Mouse (Mus musculus) kidney, embryonic 16.5 days (tissue): ENCODE results near the gene Pla2g7. TPM values are rescaled to one million over a fixed set of nuclear protein-coding genes. Genes with fewer than 3 reads are reported as not detected.
"Not testable (repeated sequence)": the region's sequence is repeated elsewhere in the genome, so short reads cannot be mapped to it uniquely, and the experiment has no call there.

Source experiments
- ATAC-seq: fragments of 200-750 bp; cut with Nextera tagmentation; 2 replicates; pipeline ENCODE4 v1.8.0; 2017; ENCODE audit warnings: moderate TSS enrichment; ENCODE audit not compliant: low FRiP score, low TSS enrichment
- H3K27ac ChIP-seq: fragments of 300-500 bp; sonication (generic); 2 replicates; pipeline ENCODE4 v1.5.1; 2014; ENCODE audit warnings: low read length
- H3K27me3 ChIP-seq: fragments of 300-500 bp; sonication (generic); 2 replicates; pipeline ENCODE4 v1.6.1; 2014; ENCODE audit warnings: low read length, control low read depth, mixed read lengths; ENCODE audit not compliant: insufficient read depth
- H3K36me3 ChIP-seq: fragments of 300-500 bp; sonication (generic); 2 replicates; pipeline ENCODE4 v1.6.1; 2014; ENCODE audit warnings: low read length, control low read depth, mixed read lengths; ENCODE audit not compliant: insufficient read depth
- H3K4me1 ChIP-seq: fragments of 300-500 bp; sonication (generic); 2 replicates; pipeline ENCODE4 v1.6.1; 2014; ENCODE audit warnings: low read length, control low read depth, mixed read lengths; ENCODE audit not compliant: insufficient read depth
- H3K4me2 ChIP-seq: fragments of 300-500 bp; sonication (generic); replicated peaks from 2 replicates; pipeline ENCODE4 v1.6.1; 2014; ENCODE audit warnings: low read depth, low read length
- H3K4me3 ChIP-seq: fragments of 300-500 bp; sonication (generic); 2 replicates; pipeline ENCODE4 v1.5.1; 2014; ENCODE audit warnings: mild to moderate bottlenecking, low read length
- H3K9ac ChIP-seq: fragments of 300-500 bp; sonication (generic); replicated peaks from 2 replicates; pipeline ENCODE4 v1.6.1; 2014; ENCODE audit warnings: low read length
- H3K9me3 ChIP-seq: fragments of 300-500 bp; sonication (generic); 2 replicates; pipeline ENCODE4 v1.6.1; 2016; ENCODE audit warnings: low read length, control low read depth
- WGBS: fragments of 180-500 bp; shearing (Covaris S2); extraction: QIAGEN DNeasy Blood & Tissue Kit; methylation state at CpG from one replicate; pipeline ENCODE4 v1.1.7; 2014; 5-methylcytosine and 5-hydroxymethylcytosine counted together
- polyA plus RNA-seq: library from polyadenylated mRNA; unstranded; fragments of >200 nt; fragmentation: Nextera tagmentation; extraction: Ambion mirVana; gene quantifications from 2 replicates; pipeline ENCODE4 v1.2.1, GENCODE M21; 2015

The Pla2g7 gene
- 75.4 and 76.4 TPM in 2 replicates for polyA plus RNA-seq

GRCm38 (mm10) chr17:43567992-43568888, at the start of gene Pla2g7:
Pla2g7 (plus strand) TSS chr17:43568098.
- H3K4me1 ChIP-seq, result peaks cover 18% of the 10 kb centered on the region; the same call in 1 of the 2 replicates
- H3K9ac ChIP-seq, result peak within 1 kb of the TSS; percentile 70
- H3K4me2 ChIP-seq, result peak within 1 kb of the TSS; percentile 85
- no peaks in the 10 kb centered on the region for H3K27me3 ChIP-seq
- under 1% methylated on average over 34 of the region's 34 CpGs for WGBS
- peak within 1 kb of the TSS; percentile 93 for H3K27ac ChIP-seq
- H3K9me3 ChIP-seq, result no peaks in the 10 kb centered on the region
- no peaks in the 10 kb centered on the region for H3K36me3 ChIP-seq
- peak within 1 kb of the TSS; percentile 54 for H3K4me3 ChIP-seq
- peak; percentile 98 for ATAC-seq

GRCm38 (mm10) chr17:43518644-43519409, 49.1 kb upstream of the Pla2g7 start:
- Histone ChIP-seq H3K9me3 (peaks cover 7% of the 10 kb centered on the region), H3K27ac (no peak overlapping the region), H3K9ac (no peak overlapping the region), H3K4me1 (0 out of 2 replicates have a peak, but pooled peaks cover 3% of the 10 kb centered on the region), H3K4me3 (no peak overlapping the region), H3K27me3 (no peaks in the 10 kb centered on the region), H3K4me2 (0 out of 2 replicates have a peak overlapping the region, but pooled peaks have one; percentile 25), H3K36me3 (no peaks in the 10 kb centered on the region)
- peak; percentile 78 for ATAC-seq
- WGBS, result 31% methylated on average over 18 of the region's 18 CpGs

DNA sequence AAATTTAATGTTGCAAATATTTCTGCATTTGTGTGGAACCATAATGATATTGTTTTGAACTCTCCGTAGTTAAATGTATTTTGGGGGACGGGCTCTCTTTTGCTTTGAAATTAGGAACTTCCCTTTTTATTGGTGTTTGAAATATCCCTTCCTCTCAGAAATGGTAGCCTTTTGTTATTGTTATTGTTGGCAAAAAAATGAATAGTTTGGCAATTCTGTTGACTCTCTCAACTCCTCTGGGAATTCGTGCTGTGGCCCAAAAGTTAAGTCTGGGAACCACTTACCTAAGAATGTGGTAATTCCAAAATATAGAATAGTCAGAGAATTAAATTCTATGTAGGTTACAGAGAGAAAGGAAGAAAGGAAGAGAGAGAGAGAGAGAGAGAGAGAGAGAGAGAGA, 47.7 kb upstream of the Pla2g7 start:
- Histone ChIP-seq H3K4me2 (no peak overlapping the region), H3K4me1 (0 out of 2 replicates have a peak, but pooled peaks cover 3% of the 10 kb centered on the region), H3K27ac (no peak overlapping the region), H3K27me3 (no peaks in the 10 kb centered on the region), H3K4me3 (no peak overlapping the region), H3K9me3 (no peaks in the 10 kb centered on the region), H3K9ac (no peak overlapping the region), H3K36me3 (no peaks in the 10 kb centered on the region)
- WGBS, result 63% methylated on average over 3 of the region's 3 CpGs
- ATAC-seq, result no peak

- Histone ChIP-seq H3K4me2 (no peak overlapping the region), H3K27me3 (no peaks in the 10 kb centered on the region), H3K9me3 (no peaks in the 10 kb centered on the region), H3K9ac (no peak overlapping the region), H3K4me1 (peaks cover 11% of the 10 kb centered on the region), H3K4me3 (no peak overlapping the region), H3K27ac (no peak overlapping the region), H3K36me3 (no peaks in the 10 kb centered on the region)
- WGBS, result 90% methylated on average over 2 of the region's 2 CpGs
- no peak for ATAC-seq
Observed at GRCm38 (mm10) chr17:43530507-43530906, 37.4 kb upstream of the Pla2g7 start.

DNA sequence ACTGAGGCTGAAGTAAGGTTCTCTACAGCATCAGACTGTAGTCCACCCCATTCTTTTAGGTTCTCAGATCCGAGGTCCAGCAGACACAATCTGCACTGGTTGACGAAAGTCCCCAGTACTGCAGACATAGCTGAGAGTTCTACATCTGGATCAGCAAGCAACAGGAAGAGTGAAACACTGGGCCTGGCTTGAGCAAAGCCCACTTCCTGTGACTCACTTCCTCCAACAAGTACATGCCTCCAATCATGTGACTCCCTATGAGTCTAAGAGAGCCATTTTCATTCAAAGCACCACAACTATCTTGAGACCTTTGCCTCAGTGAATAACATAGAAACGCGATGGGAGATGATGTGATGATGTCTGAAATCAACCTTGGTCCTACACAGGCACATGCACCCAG, 36.7 kb upstream of the Pla2g7 start:
- no peak overlapping the region for H3K27ac ChIP-seq
- peaks cover 11% of the 10 kb centered on the region for H3K4me1 ChIP-seq
- no peaks in the 10 kb centered on the region for H3K27me3 ChIP-seq
- no peak overlapping the region for H3K4me2 ChIP-seq
- 94% methylated on average over 4 of the region's 4 CpGs for WGBS
- H3K36me3 ChIP-seq, result no peaks in the 10 kb centered on the region
- H3K4me3 ChIP-seq, result no peak overlapping the region
- ATAC-seq, result no peak
- no peak overlapping the region for H3K9ac ChIP-seq
- no peaks in the 10 kb centered on the region for H3K9me3 ChIP-seq

DNA sequence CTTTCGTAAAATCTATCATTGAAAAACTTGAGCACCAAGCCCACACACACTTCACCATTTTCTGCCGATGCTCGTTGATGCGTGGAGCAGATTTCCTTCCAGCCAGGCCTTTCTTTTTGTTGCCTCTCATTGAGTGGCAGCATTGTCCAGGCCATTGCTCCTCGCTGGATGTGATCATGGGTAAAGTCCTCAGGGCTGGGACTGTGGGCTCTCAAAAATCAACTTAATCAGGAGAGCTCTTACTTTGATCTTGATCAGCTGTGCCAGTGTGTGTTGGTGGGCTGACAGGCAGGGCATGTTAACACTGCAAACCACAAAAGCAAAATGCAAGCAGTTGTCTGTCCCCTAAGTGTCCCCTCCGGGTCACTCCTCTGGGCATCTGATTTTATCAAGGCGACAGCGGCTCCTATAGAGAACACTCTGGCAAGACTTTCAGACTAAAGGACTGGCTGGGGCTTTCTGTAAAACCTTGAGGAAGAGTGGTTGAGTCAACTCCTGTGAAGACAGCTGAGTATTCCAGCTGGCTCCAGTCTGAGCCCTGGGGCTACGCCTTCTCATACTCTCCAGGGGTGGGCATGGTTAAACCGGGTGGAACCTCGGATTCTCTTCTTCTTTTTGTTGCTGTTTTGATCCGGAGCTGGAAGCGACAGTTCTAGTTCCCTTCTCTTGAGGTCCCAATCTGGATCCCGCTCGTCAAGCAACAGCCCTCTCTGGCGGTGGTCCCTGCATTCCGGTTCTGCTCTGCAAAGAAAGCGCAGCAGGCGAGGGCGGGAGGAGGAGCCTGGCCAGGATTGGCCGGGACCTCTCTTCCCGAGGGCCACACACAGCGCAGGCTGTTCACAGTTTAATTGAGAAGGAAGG, 33.3 kb upstream of the Pla2g7 start:
- H3K9me3 ChIP-seq, result no peaks in the 10 kb centered on the region
- peak; percentile 97 for ATAC-seq
- peak overlapping the region; percentile 35 for H3K4me3 ChIP-seq
- peak overlapping the region; percentile 59 for H3K4me2 ChIP-seq
- peaks cover 11% of the 10 kb centered on the region for H3K4me1 ChIP-seq
- H3K36me3 ChIP-seq, result no peaks in the 10 kb centered on the region
- WGBS, result 15% methylated on average over 23 of the region's 23 CpGs
- peak overlapping the region; percentile 83 for H3K27ac ChIP-seq
- peak overlapping the region; percentile 60 for H3K9ac ChIP-seq
- H3K27me3 ChIP-seq, result no peaks in the 10 kb centered on the region

GRCm38 (mm10) chr17:43536841-43537240, 31.1 kb upstream of the Pla2g7 start:
- not testable (repeated sequence) for H3K27me3 ChIP-seq, H3K4me2 ChIP-seq, H3K36me3 ChIP-seq, H3K9ac ChIP-seq, H3K9me3 ChIP-seq, ATAC-seq, H3K27ac ChIP-seq, H3K4me3 ChIP-seq
- peaks cover 11% of the 10 kb centered on the region for H3K4me1 ChIP-seq
- 98% methylated on average over 6 of the region's 6 CpGs for WGBS

GRCm38 (mm10) chr17:43538767-43539166, 29.1 kb upstream of the Pla2g7 start:
- H3K4me2 ChIP-seq, result no peak overlapping the region
- no peak overlapping the region for H3K4me3 ChIP-seq
- H3K36me3 ChIP-seq, result no peaks in the 10 kb centered on the region
- WGBS, result 88% methylated on average over 3 of the region's 3 CpGs
- H3K4me1 ChIP-seq, result peaks cover 11% of the 10 kb centered on the region
- H3K9ac ChIP-seq, result no peak overlapping the region
- ATAC-seq, result no peak
- H3K9me3 ChIP-seq, result no peaks in the 10 kb centered on the region
- H3K27ac ChIP-seq, result no peak overlapping the region
- no peaks in the 10 kb centered on the region for H3K27me3 ChIP-seq

- Histone ChIP-seq H3K27ac (no peak within 1 kb of the TSS), H3K4me2 (no peak within 1 kb of the TSS), H3K4me1 (no peaks in the 10 kb centered on the region), H3K4me3 (no peak within 1 kb of the TSS), H3K9ac (no peak within 1 kb of the TSS), H3K9me3 (no peaks in the 10 kb centered on the region), H3K36me3 (no peaks in the 10 kb centered on the region), H3K27me3 (no peaks in the 10 kb centered on the region)
- no peak for ATAC-seq
- 16% methylated on average over 1 of the region's 1 CpGs for WGBS
Observed at GRCm38 (mm10) chr17:43543539-43543938, 24.4 kb upstream of the Pla2g7 start, which contains the start of gene Ankrd66. Ankrd66 (minus strand) TSS chr17:43543639.
